Mouse (Mus musculus) left cerebral cortex, adult 18-20 months (tissue): Measurements from ENCODE around the gene Tubb2b. TPM values are rescaled to one million over a fixed set of nuclear protein-coding genes. Genes with fewer than 3 reads are reported as not detected.

Source experiments
- DNase-seq, 2 experiments: peaks; one replicate each; pipeline ENCODE4 v3.0.0; 2021 to 2022; ENCODE audit warnings: low spot score in 2 of 2, mixed read lengths in 1 of 2
- long read RNA-seq, 2 experiments: library from polyadenylated mRNA; stranded (forward); transcript quantifications; one replicate each; pipeline ENCODE4 v2.0.0; 2021
- total RNA-seq, 2 experiments: library from RNA; stranded (reverse); gene quantifications; 2 replicates each; pipeline ENCODE4 v1.2.3; 2021

The Tubb2b gene
- total RNA-seq: 100 to 1,000 TPM; 169 to 171 TPM
- long read RNA-seq, experiment 1, transcript Tubb2b-201 (4 exons, 2,182 nt): major isoform, 24 of 39 reads
- long read RNA-seq, experiment 1, partial matches to known transcripts: 3 of 39 reads
- long read RNA-seq, experiment 1, other reads (novel, unspliced or antisense): 12 of 39 reads
- long read RNA-seq, experiment 2, transcript Tubb2b-201 (4 exons, 2,182 nt): major isoform, 25 of 42 reads
- long read RNA-seq, experiment 2, partial matches to known transcripts: 3 of 42 reads
- long read RNA-seq, experiment 2, other reads (novel, unspliced or antisense): 14 of 42 reads

GRCm38 (mm10) chr13:34130226-34130731 is at the start of gene Tubb2b:
Gene Tubb2b, minus strand, starts transcription at chr13:34130466.
- no peak for DNase-seq

DNA sequence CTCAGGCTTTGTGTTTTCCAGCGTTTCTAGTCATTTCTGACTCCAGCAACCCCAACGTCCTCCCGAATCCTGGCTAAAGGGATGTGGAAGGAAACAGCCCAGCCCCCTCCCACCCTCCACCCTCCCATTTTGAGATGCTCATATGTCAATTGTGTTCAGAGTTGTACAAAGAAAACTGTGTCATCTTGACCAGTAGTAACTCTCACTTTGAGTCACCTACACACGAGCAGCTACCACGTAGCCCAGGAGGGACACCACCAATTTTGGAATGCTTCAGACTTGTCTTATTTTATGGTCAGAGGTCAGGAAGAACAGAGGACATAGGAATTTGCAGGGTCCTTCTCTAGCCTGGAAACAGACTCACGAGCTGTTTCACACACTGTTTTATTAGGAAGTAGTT is 43.8 kb upstream of the Tubb2b start:
- no peak for DNase-seq

DNA sequence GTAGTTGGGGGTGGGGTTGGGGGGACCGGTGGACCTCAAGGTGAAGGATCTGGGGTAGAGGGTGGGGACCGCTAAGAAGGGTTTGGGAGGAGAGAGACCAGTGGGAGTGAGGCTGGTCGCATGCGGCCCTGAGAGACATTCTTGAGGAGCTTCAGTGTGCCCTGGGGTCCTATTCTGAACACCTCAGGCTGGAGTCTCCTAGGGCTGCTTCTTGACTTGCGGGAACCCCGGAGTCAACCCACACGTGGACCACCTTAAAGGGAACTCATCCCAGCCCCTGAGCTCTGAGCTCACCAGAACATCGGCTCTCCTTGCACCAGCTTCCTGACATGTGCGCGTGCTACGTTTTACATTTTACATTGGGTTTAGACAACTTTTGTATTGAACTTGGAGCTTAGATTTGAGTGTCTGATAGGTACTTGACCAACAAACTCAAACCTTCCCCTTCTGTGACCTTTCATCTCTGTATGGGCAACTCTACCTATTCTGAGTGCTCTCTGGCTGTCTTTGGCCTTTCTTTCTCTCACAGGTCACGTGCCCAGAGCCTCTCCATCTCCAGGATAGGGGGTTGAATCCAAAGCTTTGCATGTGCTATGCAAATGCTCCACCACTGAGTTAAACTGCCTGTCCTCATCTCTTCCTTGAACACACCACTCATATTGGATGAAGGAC is 33.2 kb upstream of the Tubb2b start:
- DNase-seq: peak in 1 of 2 experiments; percentile 34

GRCm38 (mm10) chr13:34162491-34163303 is 32.4 kb upstream of the Tubb2b start, which contains the start of gene Psmg4:
Gene Psmg4, plus strand, starts transcription at chr13:34162964.
- peak; percentile 90 to 92 for DNase-seq

DNA sequence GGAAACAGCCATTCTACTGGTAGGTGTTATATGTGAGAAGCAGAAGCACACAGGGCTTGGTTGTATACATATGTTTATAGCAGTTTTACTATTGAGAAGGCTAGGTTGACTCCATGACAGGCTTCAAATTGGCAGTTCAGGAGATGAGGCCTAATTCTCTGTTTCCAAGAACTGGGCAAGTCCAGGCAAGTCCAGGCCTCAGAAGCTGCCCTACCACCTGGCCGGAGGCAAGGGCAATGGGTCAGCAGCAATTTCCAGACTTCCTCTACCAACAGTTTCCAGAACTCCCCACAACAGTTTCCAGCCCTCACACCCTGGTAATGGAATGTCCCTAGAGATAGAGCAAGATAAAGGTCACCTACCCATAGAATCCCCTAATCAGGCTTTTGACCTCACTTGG is 29.7 kb upstream of the Tubb2b start:
- no peak for DNase-seq

GRCm38 (mm10) chr13:34157596-34158157 is 27.4 kb upstream of the Tubb2b start:
- DNase-seq: no peak

GRCm38 (mm10) chr13:34156840-34157185 is 26.5 kb upstream of the Tubb2b start:
- DNase-seq: no peak

DNA sequence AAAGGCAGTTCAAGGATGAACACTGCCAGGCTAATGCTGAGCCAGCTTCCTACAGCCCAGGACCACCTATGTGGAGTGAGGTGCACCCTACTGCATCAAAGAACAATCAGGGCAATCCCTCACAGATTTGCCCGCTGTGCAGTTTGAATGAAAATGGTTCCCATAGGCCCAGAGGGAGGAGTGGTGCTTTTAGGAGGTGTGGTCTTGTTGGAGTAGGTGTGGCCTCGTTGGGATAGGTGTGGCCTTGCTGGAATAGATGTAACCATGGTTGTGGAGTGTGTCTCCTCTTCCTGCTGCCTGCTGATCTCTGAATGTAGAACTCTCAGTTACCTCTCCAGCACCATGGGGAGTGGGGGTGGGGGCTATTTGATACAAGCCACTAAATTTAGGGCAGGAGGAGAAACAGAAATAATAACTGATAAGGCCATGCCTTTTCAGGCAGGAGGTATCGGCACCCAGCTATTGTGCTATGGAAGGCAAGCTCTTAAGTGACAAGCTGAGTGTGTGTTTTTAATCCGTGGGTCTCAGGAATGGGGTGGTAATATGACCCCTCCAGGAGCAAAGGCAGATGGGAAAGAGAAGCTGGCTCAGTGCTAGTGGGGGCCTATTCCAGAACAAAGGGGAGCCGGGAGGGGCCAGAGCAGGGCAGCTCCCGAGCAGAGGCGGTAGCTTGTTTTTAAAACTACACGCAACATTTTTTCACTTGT is 26.0 kb upstream of the Tubb2b start:
- no peak for DNase-seq

DNA sequence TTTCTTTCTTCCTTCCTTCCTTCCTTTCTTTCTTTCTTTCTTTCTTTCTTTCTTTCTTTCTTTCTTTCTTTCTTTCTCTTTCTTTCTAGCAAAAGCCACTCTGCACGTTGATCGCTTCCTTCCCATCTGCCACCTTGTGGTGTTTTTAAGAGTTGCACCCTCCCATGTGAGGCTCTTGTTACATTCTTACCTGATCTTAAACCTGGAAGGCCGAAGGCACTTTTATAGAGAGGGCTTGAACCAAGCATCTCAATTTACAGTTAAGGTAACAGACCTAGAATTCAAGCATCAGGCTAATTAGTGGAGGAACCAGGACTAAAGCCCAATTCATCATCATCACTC is 24.6 kb upstream of the Tubb2b start:
- DNase-seq: peak; percentile 68 to 82

- DNase-seq: peak; percentile 79 to 81
Measured at GRCm38 (mm10) chr13:34154217-34154930, 24.1 kb upstream of the Tubb2b start.

DNA sequence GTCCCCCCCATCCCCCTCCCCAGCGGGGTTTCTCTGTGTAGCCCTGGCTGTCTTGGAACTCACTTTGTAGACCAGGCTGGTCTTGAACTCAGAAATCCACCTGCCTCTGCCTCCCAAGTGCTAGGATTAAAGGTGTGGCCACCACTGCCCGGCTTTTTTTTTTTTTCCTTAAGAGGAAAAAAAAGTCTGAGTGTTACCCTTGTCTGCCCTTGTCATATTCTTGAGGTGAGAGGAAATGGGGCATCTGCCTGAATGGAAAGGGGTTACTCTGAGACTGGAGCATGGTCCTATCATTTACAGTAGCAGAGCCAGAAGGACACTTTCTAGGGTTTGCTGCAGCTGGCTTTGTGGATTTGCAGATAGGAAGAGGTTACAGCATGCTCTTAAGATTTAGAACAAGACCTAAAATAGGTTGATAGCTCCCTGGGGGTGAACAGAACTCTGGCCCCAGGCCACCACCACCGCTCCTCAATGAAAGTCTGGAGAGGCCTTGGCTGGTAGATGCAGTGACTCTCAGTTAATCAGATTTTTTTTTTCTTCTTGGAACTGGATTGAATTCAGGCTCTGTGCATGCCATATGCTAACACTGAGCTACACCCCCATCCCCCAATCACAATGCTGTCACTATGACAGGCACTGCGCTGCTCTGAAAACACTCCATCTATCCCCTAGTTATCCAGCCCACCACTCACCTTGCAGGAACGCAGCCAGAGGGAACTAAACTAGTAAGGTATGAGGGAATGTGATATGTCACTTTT is 23.2 kb upstream of the Tubb2b start:
- no peak for DNase-seq

DNA sequence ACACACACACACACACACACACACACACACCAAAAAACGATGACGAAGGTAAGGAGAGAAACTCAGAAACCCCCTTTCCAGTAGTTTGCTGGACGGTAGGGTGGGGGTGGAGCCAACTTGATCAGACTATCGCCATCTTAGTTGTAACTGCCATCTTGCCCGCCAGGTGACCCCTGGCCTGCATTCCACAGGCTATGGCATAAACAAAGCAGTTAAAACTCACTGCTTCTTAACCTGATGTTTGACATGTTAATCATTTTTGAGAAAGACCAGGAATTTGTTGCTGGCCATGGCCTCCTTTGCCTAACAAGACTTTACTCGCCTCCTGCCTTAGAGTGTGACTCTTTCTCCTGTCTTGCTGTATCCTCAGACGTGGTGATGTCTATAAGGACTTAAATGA is 22.4 kb upstream of the Tubb2b start:
- no peak for DNase-seq

- DNase-seq: no peak
Measured at GRCm38 (mm10) chr13:34151425-34151824, 21.2 kb upstream of the Tubb2b start.

DNA sequence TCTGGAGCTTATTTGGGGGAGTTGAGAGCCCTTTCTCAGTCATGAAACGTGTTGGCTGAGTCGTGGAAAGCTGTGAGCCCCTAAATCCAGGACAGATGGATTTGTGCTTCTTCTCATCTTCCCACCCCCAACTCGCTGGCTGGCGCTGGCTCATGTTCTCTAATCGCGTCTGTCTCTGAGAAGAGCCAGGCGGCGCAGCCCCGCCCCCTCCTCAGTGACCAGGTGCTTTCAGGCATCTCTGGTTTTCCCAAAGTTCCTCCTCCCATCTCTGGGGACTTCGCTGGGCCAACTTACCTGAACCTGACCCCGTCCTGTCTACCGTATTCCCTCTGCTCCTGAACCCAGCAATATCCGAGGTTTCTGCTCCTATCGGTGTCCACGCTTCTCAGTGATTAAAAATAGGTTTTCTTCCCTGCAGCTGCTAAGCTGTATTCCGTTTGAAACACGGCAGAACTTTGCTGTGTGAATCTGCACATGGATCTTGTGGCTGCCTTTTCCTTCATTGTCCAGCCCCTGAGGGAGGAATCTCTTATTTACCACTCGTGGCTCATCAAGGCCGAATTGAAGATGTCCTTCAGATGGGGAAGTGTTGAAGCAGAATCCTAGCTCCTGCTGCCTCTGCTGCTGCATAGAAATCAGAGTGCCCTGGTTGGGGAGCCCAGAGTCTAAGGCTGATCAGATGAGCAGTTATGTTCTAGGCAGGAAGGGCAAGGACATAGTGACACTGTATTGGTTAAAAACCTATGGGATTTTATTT is 20.2 kb upstream of the Tubb2b start:
- peak in 1 of 2 experiments; percentile 65 for DNase-seq

GRCm38 (mm10) chr13:34149463-34150176 is 19.4 kb upstream of the Tubb2b start:
- no peak for DNase-seq

GRCm38 (mm10) chr13:34148767-34149392 is 18.6 kb upstream of the Tubb2b start:
- DNase-seq: peak; percentile 54 to 66

GRCm38 (mm10) chr13:34148181-34148580 is 17.9 kb upstream of the Tubb2b start:
- no peak for DNase-seq

- DNase-seq: no peak
Measured at GRCm38 (mm10) chr13:34146916-34147315, 16.6 kb upstream of the Tubb2b start.
